12 mouse cellular contexts compared by ENCODE assay signal in genomic region chr2:28008261-28008660, GRCm38 (mm10).
DNase-seq lines count a peak whose midpoint lies in the region; ATAC-seq and TF ChIP-seq lines count a peak whose summit lies in the region.
"Had no signal": no experiment of that assay in that cellular context is flagged by ENCODE, and none has a peak within 500 bp of the region (broad histone marks: within the 10 kb centered on the region; RNA-seq: fewer than 3 reads in every experiment).

No protein-coding gene starts in this region.

- H3K9me3 ChIP-seq in heart, postnatal 0 days (replicated peaks; ENCODE audit: control insufficient read depth, low read length): no peaks in the 10 kb centered on the region
- H3K9me3 ChIP-seq in lung, embryonic 16.5 days (ENCODE audit: control insufficient read depth, low read length): no peaks in the 10 kb centered on the region
- no peaks in the 10 kb centered on the region for H3K9me3 ChIP-seq in limb, embryonic 15.5 days
- H3K9me3 ChIP-seq: stomach, embryonic 15.5 days had no signal

- peaks cover 10% of the 10 kb centered on the region; the same call in 1 of the 2 replicates for H3K36me3 ChIP-seq in heart, postnatal 0 days (replicated peaks; ENCODE audit: control insufficient read depth, insufficient read depth, low read length)
- peaks cover 20% of the 10 kb centered on the region for H3K36me3 ChIP-seq in lung, embryonic 16.5 days (ENCODE audit: control insufficient read depth, insufficient read depth, low read length)
- peaks cover 100% of the 10 kb centered on the region for H3K36me3 ChIP-seq in limb, embryonic 15.5 days

- H3K4me1 ChIP-seq in heart, postnatal 0 days (ENCODE audit: control insufficient read depth, insufficient read depth): peaks cover 5% of the 10 kb centered on the region; the same call in 1 of the 2 replicates
- H3K4me1 ChIP-seq in lung, embryonic 16.5 days (replicated peaks; ENCODE audit: control insufficient read depth, insufficient read depth, low read length): peaks cover 5% of the 10 kb centered on the region
- H3K4me1 ChIP-seq in lung, adult 2 months (ENCODE audit: control insufficient read depth, insufficient read depth, low read length): no peaks in the 10 kb centered on the region
- H3K4me1 ChIP-seq in limb, embryonic 15.5 days: peaks cover 14% of the 10 kb centered on the region

- TF ChIP-seq EP300 in heart, postnatal 0 days (IDR thresholded peaks at IDR 0.05; ENCODE audit: low read depth): no peak

- peak; percentile 29; the same call in 1 of the 2 replicates for ATAC-seq in heart, postnatal 0 days (ENCODE audit: insufficient read depth, low read depth)
- peak; percentile 79 for ATAC-seq in lung, embryonic 16.5 days (ENCODE audit: low read depth)
- ATAC-seq in limb, embryonic 15.5 days (ENCODE audit: insufficient number of reproducible peaks, low FRiP score, low TSS enrichment, low read depth): no peak

- no peak overlapping the region for H3K9ac ChIP-seq in heart, postnatal 0 days (replicated peaks; ENCODE audit: low read depth, low read length)
- no peak overlapping the region for H3K9ac ChIP-seq in lung, embryonic 16.5 days (ENCODE audit: low read length)
- no peak overlapping the region for H3K9ac ChIP-seq in limb, embryonic 15.5 days
- H3K9ac ChIP-seq: stomach, embryonic 15.5 days had no signal

- no peak overlapping the region for H3K4me2 ChIP-seq in heart, postnatal 0 days (ENCODE audit: low read depth, low read length)
- H3K4me2 ChIP-seq in lung, embryonic 16.5 days (ENCODE audit: low read depth, low read length): no peak overlapping the region
- H3K4me2 ChIP-seq in limb, embryonic 15.5 days: no peak overlapping the region
- H3K4me2 ChIP-seq: stomach, embryonic 15.5 days had no signal

- no peak overlapping the region for H3K4me3 ChIP-seq in heart, postnatal 0 days (ENCODE audit: low read depth, low read length)
- H3K4me3 ChIP-seq in lung, embryonic 16.5 days (ENCODE audit: low read length): no peak overlapping the region
- H3K4me3 ChIP-seq in lung, adult 2 months (replicated peaks; ENCODE audit: extremely low read depth, low read depth, low read length): no peak overlapping the region
- H3K4me3 ChIP-seq in limb, embryonic 15.5 days: no peak overlapping the region
- H3K4me3 ChIP-seq: erythroblast, embryonic 14.5 days; stomach, embryonic 15.5 days had no signal

- TF ChIP-seq CTCF in heart, postnatal 0 days (IDR thresholded peaks at IDR 0.05; ENCODE audit: low read depth): no peak
- no peak for TF ChIP-seq CTCF in lung, adult 2 months (IDR thresholded peaks at IDR 0.05; ENCODE audit: insufficient read depth, low read length)

- peak overlapping the region; percentile 14; the same call in 1 of the 2 replicates for H3K27ac ChIP-seq in heart, postnatal 0 days (ENCODE audit: low read depth)
- no peak overlapping the region for H3K27ac ChIP-seq in lung, embryonic 16.5 days (ENCODE audit: low read length)
- H3K27ac ChIP-seq in limb, embryonic 15.5 days: peak overlapping the region; percentile 69

- H3K27me3 ChIP-seq in heart, postnatal 0 days (ENCODE audit: control insufficient read depth, insufficient read depth, low read length): 0 out of 2 replicates have a peak, but pooled peaks cover 3% of the 10 kb centered on the region
- no peaks in the 10 kb centered on the region for H3K27me3 ChIP-seq in lung, embryonic 16.5 days (ENCODE audit: control insufficient read depth, insufficient read depth, low read depth, low read length)
- H3K27me3 ChIP-seq in limb, embryonic 15.5 days: no peaks in the 10 kb centered on the region
- H3K27me3 ChIP-seq: stomach, embryonic 15.5 days had no signal

- 22% methylated on average over 4 of the region's 4 CpGs for WGBS in heart, postnatal 0 days
- 20% methylated on average over 4 of the region's 4 CpGs for WGBS in lung, embryonic 16.5 days
- 30% methylated on average over 4 of the region's 4 CpGs for WGBS in lung, adult 2 months
- WGBS in limb, embryonic 15.5 days: 60% methylated on average over 4 of the region's 4 CpGs

- TF ChIP-seq POLR2A in lung, adult 2 months (IDR thresholded peaks at IDR 0.05; ENCODE audit: borderline replicate concordance, extremely low read depth, low read depth, low read length): no peak

- peak; percentile 82 for DNase-seq in heart, postnatal 0 days (ENCODE audit: low spot score)
- DNase-seq in heart, adult 11 months: no peak
- no peak for DNase-seq in lung, adult 2 months
- peak; percentile 6 for DNase-seq in lung, postnatal 36 days
- DNase-seq in left cerebral cortex, adult 9 months (ENCODE audit: low spot score in 2 of 2): no peak
- no peak for DNase-seq in adrenal gland, adult 2 months
- DNase-seq: cerebellum, postnatal 36 days; left cerebral cortex, postnatal 4 days had no signal

Comparison
In these comparisons a context has a peak if more than half of its experiments do, and no peak if none do; other contexts are left out.
1. DNase-seq: peak in heart, postnatal 0 days (single experiment) and lung, postnatal 36 days (single experiment); none in heart, adult 11 months (single experiment), lung, adult 2 months (single experiment), left cerebral cortex, adult 9 months (0 of 2) and adrenal gland, adult 2 months (single experiment).